Mouse (Mus musculus) G1E (cell line): ENCODE results near the gene Ndufb5.

Source experiments
- CTCF ChIP-seq: IDR thresholded peaks from 2 replicates; pipeline ENCODE4 v1.5.1; 2012; ENCODE audit warnings: low read depth, low read length, inconsistent platforms, mixed read lengths
- GATA1 ChIP-seq: IDR thresholded peaks from 2 replicates; pipeline ENCODE4 v1.6.1; 2012; ENCODE audit warnings: borderline replicate concordance, low read length, inconsistent platforms, mixed read lengths
- GATA2 ChIP-seq: IDR thresholded peaks from 2 replicates; pipeline ENCODE4 v1.6.1; 2012; ENCODE audit warnings: low read depth, low read length, inconsistent platforms, borderline replicate concordance
- POLR2AphosphoS5 ChIP-seq: IDR thresholded peaks from 2 replicates; pipeline ENCODE4 v1.6.1; 2012; ENCODE audit warnings: low read depth, low read length, inconsistent platforms; ENCODE audit not compliant: insufficient replicate concordance
- TAL1 ChIP-seq: conservative IDR thresholded peaks from 2 replicates; pipeline ENCODE4 v1.6.1; 2012; ENCODE audit warnings: low read depth, low read length, inconsistent platforms, mixed read lengths

DNA sequence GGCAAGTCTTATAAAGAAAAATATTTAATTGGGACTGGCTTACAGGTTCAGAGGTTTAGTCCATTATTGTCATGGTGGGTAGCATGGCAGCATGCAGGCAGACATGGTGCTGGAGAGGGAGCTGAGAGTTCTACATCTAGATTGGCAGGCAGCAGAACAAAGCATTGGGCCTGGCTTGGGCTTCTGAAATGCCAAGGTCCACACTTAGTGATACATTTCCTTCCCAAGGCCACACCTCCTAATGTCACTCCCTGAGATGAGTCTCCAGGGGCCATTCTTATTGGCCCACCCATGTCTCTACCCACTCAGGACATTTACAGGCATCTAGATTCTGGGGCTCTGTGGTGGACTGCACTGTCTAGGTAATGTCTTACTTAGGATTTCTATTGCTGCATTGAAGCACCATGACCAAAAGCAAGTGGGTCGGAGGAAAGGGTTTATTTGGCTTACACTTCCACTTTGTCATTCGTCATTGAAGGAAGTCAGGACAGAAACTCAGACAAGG is 5.5 kb downstream of the Ndufb5 start:
- TF ChIP-seq CTCF (no peak), POLR2AphosphoS5 (no peak), TAL1 (no peak), GATA1 (no peak), GATA2 (no peak)
